Mouse (Mus musculus): ENCODE results near the gene Klf5.
A peak's percentile ranks its signal among the peaks of the same experiment; 100 is the strongest.

Klf5 gene

DNA sequence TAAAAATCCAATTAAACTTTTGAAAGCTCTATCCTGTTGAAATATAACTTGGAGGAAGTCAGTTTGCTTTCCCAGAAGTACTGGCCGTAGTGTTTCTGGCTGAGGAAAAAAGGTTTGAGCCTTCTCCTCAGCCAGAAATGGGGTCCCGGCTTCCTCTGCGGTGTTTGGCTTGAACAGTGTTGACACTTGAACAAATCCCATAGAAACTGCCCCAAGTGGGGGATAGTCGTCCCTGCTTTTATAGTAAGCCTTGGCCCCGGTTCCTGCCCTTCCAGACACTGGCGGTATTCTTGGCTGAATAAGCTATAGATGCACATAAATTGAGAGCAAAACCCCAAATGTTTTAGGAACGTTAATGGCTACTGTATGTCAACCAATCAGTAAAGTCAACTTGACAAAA, 11.9 kb downstream of the Klf5 start:
- no peak for DNase-seq (ENCODE audit: low spot score in 2 of 2)

GRCm38 (mm10) chr14:99313062-99313461, 14.6 kb downstream of the Klf5 start:
- DNase-seq (ENCODE audit: low spot score in 2 of 2) = no peak

GRCm38 (mm10) chr14:99316275-99316674, 17.8 kb downstream of the Klf5 start:
- DNase-seq (ENCODE audit: low spot score in 2 of 2) = no peak

DNA sequence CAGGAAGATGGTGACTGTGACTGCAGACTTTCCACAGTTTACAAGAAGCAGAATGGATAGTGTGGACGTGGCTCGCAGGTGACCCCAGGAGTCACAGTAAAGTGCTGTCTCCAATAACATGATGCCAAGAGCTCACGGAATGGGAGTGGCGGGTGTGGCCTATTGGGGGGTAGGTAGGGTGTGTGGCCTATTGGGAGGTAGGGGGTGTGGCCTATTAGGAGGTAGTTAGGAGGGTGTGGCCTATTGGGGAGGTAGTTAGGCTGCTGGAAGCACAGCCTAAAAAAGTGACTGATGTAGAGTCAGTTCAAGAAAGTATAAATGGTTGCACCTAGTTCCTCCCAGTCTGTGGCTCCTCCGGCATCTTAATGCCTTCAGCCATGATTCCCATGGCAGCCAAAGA, 22.2 kb downstream of the Klf5 start:
- no peak for DNase-seq (ENCODE audit: low spot score in 2 of 2)

DNA sequence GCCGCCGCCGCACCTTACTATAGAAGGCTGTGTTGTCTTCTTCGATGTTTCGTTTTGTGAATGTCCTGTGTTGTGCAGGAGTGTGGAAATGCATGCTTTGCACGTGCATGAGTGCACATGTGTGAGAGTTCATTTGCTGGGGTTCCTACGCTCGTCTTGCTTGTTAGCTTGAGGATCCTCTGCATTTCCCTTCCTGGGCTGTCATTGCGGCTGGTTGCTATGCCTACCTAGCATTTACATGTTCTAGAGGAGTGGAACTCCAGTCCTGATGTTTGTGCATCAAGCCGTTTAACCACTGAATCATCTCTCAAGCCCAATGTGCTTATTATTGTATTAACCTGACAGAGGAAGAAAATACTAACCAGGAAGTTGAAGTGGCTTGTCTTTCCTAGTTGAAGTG, 24.9 kb downstream of the Klf5 start:
- no peak for DNase-seq (ENCODE audit: low spot score in 2 of 2)

GRCm38 (mm10) chr14:99324523-99324922, 26.0 kb downstream of the Klf5 start:
- DNase-seq (ENCODE audit: low spot score in 2 of 2) = peak in 1 of 2 experiments; percentile 5

DNA sequence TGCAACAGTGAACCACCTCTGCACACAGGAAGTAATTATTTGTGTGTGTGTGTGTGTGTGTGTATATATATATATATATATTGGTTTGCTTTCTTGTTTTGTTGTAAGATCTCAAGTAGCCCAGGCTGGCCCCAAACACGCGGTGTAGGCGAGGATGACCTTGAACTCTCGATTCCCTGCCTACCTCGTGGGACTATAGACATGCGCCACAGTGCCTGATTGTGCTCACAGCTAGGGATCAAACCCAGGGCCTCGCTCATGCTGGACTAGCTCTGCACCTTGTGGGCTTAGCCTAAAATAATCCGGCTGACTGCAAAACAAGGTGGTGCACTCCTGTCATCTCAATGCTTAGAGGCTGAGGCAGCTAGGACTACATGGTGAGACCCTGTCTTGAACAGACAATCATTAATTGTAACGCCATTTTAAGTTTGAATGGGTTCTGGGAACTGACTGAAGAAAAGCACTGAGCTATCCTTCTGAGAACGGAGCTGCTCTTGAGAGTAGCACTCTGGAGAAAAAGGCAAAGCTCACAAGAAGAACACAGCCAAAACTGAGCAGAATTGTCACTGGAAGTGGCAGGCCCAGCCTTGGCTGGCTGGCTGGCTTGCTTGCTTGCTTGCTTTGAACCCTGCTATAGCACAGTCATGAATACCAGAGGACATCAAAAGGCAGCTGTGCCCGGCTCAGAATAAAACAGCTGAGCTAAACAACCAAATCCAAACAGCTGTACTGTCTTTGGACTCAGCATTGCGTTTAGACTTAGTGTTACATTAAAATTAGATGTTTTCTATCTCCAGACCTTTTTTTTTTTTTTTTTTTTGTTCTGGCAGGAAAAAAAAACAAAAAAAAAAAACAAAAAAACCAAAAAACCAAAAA, 27.3 kb downstream of the Klf5 start:
- no peak for DNase-seq (ENCODE audit: low spot score in 2 of 2)

GRCm38 (mm10) chr14:99336598-99336997, 38.1 kb downstream of the Klf5 start:
- DNase-seq (ENCODE audit: low spot score in 2 of 2) = no peak

DNA sequence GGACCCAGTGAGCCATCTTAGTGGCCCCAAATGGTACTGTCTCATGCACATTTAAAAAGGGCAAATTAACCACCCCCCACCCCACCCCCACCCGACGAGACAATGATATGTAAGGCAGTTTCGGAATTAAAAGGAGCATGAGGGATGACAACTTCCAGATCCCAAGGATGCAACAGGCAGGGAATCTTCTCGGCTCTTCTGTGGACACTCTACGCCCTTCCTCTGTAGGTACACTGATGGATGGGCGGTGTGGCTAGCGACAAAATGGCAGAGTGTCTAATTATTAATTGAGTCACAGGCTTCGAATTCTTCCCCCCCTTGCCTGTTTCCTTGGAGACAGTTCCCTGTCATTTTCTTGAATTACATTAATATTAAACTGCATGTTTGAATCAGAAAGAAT, 40.5 kb downstream of the Klf5 start:
- no peak for DNase-seq (ENCODE audit: low spot score in 2 of 2)

GRCm38 (mm10) chr14:99339681-99340522, 41.4 kb downstream of the Klf5 start:
- DNase-seq (ENCODE audit: low spot score in 2 of 2) = no peak

- DNase-seq (ENCODE audit: low spot score in 2 of 2) = no peak
These were observed 42.2 kb downstream of the Klf5 start for GRCm38 (mm10) chr14:99340703-99341102.

DNA sequence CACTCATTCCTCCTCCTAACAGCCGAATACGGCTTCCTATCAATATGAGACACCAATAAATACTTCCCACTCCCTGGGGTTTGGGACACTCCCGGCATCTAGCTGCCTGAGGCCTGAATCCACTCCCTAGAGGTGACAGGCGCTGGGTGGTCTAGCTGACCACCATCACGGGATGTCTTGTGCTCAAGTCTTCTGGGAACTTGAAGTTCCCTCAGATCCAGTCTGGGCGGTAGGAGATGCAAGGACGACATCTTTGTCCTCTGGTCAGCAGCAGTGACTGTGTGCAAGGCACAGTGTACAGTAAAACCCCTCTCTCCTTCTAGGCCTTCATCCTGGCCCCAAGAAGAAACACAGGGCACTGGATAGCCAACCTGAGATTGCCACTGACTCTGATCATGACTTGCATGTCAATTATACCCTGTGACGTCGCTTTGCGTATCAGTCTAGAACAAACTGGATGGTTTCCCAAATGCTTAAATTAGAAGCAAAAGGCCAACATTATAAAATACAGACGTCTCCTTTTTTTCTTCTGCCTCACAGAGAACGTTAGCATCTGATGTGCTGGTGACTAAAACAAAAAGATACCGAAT, 49.8 kb downstream of the Klf5 start:
- DNase-seq (ENCODE audit: low spot score in 2 of 2) = no peak

DNA sequence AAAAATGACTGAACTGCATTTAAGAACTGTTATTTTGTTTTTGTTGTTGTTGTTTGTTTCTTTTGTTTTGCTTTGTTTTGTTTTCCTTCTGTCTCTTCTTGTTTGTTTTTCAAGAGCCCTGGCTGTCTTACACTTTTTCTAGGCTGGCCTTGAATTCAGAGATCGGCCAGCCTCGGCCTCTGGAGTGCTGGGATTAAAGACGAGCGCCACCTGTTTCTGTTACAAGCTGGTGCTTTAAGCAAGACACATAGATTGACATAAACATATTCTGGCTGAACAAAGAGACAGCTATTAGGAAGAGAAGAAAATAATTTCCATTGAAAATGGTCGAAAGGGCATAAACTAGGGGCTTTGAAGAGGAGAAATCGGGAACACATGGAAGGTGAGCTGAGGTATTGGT, 51.1 kb downstream of the Klf5 start:
- DNase-seq (ENCODE audit: low spot score in 2 of 2) = no peak

DNA sequence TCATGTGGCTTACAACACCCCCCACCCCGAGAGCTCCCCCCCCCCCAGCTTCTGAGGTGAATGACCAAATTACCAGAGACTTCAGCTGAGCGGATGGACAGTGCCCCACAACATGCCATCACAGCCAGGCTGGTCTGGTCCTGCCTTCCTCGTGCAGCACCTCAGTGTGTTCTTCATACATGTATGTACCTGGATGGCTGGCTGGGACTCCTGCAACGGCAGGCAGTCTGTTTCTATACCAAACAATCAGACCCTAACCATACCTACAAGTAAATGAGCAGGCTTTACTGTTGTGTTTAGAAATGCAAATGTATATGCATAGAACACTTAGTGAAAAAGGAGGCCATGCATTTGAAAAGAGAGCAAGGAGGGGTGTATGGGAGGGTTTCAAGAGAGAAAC, 54.5 kb downstream of the Klf5 start:
- DNase-seq (ENCODE audit: low spot score in 2 of 2) = no peak

GRCm38 (mm10) chr14:99354046-99354445, 55.6 kb downstream of the Klf5 start:
- DNase-seq (ENCODE audit: low spot score in 2 of 2) = no peak

DNA sequence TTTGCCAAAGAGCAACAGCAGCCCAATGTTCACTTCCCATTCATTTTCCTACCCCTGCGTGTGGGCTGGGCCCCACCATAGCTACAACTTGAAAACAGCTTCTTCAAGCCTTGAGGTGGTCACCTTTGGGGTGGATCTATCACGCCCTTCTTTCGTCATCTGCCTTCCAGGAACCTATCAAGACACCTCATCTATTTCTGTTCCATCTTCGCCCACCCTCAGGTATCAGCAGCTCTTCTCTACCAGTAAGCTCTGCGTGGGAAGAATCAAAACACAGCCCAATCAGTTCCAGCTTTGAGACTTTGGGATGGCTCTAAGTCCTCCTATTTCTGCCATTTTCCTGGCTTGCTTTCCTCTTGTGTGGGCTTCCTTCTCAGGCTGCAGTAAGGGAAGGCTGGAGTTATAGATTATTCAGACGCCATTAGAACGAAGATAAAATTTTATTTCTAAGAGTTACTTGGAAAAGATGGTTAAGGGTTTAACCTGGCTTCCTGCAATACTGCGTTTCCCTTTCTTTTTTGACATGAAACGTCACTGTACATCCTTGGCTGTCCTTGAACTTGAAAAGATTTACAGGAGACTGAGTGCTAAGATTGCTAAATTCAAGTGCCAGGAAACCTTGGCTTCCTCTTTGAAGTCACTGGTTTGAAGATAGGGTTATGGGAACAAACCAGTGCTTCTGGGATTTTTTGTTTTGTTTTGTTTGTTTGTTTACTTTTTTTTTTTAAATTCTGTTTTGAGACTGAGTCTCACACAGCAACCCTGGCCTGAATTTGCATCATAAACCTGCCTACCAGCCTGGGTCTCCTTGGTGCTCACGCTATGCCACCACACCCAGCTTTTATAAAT, 56.5 kb downstream of the Klf5 start:
- DNase-seq (ENCODE audit: low spot score in 2 of 2) = no peak

- no peak for DNase-seq (ENCODE audit: low spot score in 2 of 2)
These were observed 57.0 kb downstream of the Klf5 start for GRCm38 (mm10) chr14:99355610-99355870.

DNA sequence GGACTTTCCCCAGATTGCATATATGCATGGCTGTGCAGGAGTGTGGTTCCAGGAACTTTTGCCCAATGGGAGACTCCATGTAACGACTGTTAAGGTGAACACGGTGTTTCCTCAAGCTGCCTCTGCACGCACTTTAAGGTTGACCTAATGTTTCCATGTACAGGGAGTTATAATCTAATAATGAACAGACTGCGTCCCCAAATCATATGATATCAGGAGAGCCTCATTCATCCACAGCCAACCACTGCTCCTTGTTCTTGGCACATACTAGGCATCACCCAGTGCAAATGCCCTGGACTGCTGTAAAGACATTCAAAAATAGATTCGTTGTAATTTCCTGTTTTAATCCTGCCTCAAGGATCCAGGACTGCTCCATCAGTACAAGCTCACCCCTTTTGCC, 64.5 kb downstream of the Klf5 start:
- no peak for DNase-seq (ENCODE audit: low spot score in 2 of 2)

DNA sequence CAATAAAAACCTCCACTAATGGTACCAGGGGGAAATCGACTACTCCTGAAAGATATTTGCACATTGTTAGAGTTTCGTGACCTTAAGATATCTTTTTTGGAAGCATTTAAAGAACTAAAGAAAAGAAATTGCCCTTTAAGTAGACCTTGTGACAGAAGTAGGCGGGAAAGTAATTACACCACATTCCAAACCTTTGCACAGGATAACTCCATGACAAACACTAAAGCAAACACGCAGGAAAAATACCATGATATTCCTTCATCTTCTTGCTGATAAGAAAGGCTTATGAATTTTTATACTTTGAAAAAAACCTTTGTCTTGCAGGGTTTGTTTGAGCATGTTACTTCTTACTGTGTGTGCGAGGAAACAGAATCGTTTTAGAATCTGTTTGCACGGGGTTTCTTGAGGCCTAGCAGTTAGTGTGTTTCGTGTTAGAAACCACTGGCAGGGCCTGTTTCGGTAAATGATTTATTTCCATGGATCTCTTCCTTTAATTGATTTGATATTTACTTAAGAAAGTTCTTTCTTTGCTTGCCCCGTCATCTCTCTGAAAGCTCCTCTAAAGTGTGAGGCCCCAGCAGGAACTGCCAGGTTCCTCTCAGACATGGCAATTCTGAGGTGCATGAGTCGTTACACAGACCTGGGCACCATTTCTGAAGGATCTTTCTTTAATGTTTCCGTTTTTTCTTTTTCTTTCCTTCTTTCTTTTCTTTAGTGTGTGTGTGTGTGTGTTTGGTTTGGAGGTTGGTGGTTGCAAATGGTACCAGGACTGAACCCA, 65.7 kb downstream of the Klf5 start:
- DNase-seq (ENCODE audit: low spot score in 2 of 2) = no peak
